Mouse (Mus musculus) layer of hippocampus, adult 11-12 months (tissue): ENCODE measurements around the gene Dydc2.

Source experiments
- DNase-seq: peaks from one replicate; pipeline ENCODE4 v3.0.0; 2022; ENCODE audit warnings: low spot score

Gene Dydc2

DNA sequence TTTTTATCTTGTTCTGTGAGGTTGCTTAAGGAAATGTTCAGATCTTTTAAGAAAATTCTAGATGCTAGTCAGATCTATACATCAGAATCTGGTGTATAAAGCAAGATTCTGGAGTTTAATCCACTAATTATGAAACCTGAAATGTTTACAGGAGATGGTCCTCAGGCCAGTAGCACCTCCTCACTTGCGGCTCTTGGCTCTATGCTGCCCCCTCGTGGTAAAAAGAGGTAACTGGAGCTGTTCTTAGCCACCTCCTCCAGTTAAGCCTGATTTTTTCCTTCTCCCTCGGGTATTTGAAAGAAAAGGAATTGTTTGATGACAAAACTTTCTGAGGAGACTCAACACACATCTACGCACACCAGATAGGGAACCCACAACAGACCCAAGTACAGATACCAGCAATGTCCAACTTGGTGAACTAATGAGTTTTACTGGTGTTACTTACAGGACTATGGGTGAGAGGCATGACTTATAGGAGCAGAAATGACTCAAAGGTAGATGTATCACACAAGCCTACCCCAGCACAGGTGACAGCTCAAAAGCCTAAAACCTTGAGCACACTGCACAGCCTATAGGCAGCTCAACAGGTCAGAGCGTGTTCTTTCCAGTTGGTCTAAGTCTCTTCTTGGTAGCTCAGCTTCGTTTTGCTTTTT, 33.7 kb downstream of the Dydc2 start:
- DNase-seq = peak; percentile 68

DNA sequence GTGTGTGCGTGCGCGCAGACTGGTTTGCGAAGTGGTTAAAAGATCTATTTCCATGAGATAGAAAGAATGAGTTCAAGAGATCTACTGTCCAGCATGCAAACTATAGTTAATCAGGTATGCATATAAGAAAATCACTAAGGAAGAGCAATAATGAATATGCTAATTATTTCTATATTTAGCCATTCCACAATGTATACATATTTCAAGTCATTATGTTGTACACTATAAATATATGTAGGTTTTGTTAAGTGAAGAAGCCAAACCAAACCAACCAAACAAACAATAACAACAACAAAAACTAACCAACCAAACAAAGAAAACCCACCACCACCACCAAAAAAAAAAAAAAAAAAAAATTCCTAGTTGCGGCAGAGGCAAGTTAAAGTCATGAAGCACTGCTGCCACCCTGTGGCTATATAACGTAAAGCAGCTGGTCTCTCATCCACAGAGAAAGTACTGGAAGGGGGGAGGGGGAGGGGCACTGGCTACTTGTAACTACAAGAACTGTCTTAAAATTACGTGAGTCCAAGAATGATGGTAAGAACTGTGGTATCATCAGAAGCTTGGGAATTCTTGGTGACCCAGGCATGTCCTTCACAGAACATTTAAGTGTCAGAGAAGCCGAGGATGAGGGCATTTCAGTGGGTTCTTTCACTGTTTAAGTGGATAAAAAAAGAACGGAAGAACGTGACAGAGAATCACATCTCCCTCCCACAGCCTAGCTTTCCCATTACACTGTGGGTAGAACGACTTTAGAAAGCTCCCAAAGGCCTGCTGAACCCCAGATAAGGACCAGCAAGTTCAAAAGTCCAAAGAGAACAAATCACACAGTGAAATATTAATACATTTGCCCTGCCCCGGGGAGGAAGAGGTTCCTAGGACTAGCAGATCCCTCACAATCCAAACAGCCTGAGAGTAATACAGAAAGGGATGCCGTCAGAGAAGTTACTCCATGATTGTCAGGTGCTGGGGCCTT, 35.6 kb downstream of the Dydc2 start:
- DNase-seq = peak; percentile 88

DNA sequence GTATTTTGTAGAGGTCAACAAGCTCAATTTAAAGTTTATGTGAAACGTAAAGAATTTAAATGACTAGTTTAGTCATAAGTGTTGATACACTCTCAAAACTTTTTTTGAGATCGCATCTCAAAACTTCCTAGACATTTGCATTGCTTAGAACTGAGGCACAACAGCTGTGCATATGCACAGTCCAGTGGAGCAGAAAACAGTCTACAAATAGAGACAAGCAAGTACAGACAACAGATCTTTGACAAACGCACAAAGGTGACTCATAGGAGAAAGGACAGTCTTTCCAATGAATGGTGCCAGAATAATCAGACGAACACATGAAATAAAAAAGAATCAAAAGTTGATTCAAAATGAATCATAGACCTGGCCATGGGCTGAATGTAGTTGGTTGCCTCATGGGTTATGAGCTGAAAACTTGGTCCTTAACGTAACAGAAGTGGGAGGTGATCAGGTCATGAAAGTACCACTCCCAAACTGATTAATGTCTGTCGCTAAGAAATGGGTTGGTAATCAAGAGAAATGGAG, 38.0 kb downstream of the Dydc2 start:
- DNase-seq = no peak

DNA sequence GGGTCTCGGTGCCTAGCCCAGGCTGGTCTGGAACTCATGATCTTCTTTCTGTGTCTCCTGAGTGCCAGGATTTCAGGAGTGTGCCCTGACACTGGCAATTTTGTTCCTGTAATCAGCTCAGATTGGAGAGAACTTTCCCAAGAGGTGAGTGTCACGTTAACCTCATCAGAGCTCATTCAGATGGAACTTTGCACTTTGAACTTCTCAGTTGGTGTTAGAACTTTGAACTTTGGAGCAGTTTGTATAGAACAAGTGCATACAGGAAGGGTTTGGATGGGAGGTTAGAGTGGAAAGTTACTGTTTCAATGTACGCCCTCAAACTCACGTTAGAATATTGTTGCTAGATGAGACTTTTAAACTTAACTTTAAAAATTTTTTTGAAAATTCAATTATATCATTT, 39.7 kb downstream of the Dydc2 start:
- DNase-seq = no peak

DNA sequence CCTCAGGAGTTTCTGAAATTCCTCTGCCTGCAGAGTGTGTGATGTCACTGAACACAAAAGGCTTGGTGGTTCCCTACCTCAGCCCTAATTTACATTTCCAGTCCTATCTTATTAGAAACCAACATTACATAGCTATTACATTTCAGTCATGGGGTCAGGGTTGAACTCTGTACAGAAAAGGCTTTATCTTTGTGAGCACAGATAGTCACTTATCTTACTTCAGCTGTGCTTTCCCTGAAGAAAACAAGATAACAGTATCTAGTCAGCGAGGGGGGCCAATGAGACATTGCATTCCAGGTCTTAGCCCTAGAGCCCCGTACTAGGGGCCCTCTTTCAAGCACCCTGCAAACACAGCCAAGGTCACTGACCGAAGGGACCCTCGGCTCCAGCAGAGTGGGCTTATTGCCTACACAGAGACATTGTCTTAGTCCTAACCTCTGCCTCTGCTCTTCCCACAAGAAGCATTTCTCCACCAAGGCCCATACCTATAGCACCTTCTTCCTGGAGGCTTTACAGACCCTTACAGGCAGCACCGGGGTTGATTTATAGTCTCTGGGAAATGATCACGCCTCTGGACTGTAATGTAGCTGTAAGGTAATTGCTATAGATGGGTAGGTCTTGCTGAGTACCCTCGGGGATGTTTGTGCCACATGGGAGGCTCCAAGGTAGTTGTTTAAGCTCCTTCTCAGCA, 43.3 kb downstream of the Dydc2 start:
- no peak for DNase-seq

DNA sequence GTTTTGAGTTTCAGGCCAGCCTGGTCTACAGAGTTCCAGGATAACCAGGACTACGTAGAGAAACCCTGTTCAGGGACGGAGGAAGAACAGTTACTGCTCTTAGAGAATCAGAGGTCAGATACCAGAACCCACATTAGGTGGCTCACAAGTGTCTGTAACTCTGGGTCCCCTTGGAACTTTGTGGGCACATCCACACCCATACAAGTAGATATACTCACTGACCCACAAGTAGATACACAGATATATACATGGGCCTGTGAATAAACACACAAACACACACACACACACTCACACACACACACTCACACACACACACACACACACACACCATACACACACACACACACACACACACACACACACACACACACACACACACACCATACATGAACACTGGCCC, 43.9 kb downstream of the Dydc2 start:
- no peak for DNase-seq

DNA sequence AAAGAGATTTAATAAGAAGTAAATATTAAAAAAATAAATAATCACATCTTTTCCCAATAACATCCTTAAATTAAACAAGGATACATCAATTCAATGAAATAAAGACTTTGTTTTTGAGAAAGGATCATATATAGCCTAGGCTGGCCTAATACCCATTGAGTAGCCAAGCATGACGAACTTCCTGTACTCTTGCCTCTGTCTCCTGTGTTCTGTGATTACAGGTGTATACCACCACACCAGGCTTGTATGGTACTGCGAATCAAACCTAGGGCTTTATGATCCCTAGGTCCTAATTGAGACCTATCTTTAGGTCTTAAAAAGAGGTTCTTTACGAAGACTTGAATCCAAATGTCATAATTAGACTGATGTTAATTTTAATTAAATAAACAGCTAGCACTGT, 47.8 kb downstream of the Dydc2 start:
- no peak for DNase-seq

DNA sequence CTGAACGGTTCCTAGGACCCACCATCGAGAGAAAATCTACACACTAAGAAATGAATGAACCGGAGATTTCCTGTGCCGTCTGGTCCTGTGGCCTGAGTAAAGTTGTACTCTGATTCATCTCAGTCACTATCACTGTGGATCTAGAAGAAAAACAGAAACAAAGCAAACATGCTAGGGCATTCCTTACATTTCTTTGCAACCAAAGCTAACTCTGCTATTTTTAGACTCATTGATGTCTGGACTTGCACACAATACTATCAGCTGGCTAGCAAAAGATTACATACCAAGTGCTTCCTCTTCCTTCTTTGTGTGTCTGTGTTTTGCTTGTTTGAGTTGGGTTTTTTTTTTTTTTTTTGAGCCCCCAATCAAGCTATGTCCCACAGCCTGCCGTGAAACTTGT, 51.5 kb downstream of the Dydc2 start:
- no peak for DNase-seq

DNA sequence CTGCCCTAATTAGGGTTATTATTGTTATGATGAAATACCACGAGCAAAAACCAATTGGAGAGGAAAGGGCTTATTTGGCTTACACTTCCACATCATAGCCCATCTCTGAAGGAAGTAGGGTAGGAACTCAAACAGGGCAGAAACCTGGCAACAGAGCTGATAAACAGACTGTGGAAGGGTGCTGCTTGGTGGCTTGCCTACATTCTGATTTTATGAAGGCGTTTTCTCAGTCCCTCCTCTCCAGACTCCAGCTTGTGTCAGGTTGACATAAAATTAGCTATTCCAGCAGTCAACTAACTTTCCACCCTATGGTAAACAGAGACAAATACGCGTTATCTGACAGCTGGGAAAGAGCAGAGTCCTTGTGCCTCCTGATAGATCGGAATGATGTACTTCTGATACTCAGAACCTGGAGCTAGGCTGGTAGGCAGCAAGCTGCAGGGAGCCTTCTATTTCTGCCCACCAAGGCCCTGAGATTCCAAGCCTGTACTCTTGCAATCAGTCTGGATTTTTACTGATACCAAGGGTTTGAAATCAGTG, 54.2 kb downstream of the Dydc2 start:
- no peak for DNase-seq

DNA sequence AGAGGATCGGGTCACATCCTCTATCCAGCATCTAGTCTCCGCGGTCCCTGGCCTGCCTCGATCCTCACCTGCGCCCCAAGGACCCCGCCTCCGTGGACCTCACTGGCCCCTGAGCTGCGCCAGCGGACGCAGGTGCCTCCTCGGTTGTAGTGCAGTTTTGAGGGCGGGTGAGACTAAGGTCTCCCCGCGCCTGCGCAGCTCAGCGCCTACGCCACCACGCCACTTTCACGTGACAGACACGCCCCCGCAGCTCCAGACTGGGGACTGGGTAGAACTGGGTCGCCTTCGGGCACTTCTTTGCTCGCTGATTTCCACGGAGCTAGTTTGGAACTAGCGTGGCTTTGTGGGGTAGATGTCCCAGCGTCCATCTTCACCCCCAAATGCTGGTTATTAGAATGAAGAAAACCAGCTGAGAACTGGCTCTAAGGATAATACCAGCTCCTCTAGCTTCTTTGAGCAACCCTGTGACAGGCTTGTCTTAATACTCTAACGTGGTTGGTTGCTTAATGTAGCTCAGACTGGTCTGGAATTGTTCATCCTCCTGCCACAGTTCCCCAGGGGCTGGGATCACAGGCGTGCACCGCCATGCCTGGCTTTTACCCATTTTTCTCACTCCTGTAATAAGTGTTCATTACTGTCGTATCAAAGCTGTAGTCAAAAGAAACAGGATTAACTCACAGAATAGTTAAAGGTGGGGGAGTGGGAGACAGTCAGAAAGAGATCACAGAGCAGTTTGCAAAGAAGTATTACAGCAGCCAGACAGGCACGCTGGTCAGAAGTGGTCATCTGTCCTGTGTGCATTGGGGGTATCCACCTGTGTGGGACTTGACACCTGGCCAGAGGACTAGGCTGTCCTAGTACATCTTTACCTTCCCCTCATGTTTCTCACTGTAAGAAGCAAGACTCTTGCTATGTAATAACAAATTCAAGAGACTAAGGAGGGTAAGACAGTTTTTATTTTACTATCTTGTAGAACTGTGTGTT, 55.1 kb downstream of the Dydc2 start, which contains the start of gene Fam213a:
Gene Fam213a, minus strand, starts transcription at position 159 of the 984 bp plus-strand sequence.
- peak; percentile 93 for DNase-seq

DNA sequence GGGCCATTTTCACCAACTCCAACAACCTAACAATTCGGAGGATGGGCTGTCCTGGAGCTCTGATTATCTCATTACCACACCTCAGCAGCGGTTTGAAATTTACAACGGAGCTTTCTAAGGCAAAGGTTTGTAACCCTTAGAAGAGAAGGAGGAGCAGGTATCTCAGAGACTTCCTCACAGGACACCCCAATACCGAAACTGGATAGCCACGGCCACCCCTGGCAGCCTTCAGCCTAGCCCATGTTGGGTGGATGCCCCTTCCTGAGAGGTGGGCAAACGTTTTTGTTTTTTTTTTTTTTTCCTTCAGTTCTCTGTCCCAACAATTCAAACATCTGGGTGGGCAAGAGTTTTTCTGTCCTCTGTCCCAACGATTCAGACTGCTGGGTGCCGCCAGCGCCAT, 55.9 kb downstream of the Dydc2 start:
- DNase-seq = no peak

DNA sequence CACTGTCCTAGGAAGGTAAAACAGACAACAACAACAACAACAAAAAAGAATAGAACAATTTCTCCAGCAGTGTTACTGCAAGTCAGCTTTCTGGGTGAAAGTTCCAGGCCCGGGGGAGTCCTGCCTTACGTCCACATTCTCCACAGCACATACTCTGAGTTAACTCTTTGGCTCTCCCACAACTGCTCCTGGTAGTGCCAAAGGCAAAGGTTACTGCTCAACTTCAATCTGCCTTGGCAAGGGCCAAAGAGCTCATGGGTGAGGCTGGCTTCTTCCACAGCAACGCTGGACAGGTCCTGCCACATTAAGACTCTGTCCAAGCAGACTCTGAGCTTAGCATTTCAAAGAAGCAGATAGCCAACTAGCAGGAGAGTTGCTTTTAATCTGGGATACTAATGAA, 57.1 kb downstream of the Dydc2 start:
- DNase-seq = no peak

DNA sequence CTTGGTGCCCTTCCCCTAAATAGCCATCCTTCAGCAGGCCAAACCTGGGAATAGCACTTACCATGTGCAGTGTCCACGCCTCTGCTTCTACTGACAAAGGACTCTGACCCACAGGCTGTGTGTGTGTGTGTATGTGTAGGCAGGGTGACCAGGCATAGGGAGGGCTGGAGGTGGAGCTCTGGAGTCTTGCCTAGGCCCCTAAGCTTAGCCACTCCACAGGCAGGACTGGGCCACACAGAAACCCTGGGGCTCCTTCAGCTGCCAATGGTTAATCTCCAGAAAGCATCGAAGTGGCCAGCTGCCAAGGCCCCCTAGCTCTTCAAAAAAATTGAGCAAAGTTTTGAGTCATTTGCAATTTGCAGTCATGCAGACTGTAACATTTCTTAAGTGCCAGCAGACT, 60.9 kb downstream of the Dydc2 start:
- DNase-seq = no peak

DNA sequence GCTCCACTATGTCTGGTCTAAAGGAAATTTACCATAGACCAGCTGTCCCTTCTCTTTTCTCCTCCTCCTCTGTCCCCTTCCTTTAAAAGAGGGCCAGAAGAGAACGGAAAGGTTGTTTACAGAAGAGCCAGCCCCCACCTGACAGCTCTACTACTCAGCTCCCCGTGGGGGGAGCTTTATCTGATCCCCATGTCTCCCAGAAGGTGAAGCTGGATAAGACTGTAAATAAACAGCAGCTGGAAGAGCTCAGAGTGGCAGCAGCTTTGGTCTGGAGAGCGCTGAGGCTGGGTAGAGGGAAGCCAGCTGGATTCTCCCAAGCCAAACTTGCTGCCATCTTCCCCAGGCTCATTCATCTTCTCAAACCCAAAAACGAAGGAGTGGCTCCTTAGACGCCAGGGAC, 61.4 kb downstream of the Dydc2 start:
- no peak for DNase-seq

DNA sequence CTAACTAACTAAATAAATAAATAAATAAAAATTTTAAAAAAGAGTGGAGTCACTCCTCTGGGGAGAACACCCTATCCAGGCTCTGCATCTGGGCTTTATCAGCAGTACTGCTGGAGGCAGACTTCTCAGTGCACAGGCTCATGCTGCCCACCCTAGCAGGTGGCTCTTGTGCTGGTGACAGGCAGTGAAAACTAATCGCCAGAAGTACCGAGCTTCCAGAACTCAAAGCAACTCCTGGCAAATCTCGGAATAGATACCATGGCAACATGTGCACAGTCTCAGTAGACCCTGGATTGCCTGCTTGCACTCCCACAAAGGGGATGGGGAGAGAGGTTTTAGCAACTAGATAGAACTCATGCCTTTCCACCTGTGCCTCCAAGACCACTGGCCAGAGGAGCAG, 62.1 kb downstream of the Dydc2 start:
- peak; percentile 49 for DNase-seq

DNA sequence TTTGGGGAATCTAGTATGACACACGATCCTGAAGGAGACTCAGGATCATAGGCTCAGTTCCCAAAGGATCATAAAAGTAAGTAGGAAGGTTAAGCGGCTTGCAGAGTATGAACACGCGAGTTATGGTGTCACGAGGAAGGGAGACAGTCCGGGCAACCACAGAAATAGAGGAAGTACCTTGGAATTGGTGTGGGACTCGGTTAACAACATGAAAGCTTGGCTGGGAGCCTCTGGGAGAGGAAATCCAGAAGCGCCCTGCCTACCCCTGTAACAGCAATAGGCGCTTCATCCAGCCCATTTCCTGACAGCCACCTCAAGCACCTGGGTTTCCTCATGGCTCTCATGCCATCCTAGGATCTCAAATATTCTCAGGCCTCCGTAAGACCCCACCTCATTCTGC, 62.7 kb downstream of the Dydc2 start:
- no peak for DNase-seq

DNA sequence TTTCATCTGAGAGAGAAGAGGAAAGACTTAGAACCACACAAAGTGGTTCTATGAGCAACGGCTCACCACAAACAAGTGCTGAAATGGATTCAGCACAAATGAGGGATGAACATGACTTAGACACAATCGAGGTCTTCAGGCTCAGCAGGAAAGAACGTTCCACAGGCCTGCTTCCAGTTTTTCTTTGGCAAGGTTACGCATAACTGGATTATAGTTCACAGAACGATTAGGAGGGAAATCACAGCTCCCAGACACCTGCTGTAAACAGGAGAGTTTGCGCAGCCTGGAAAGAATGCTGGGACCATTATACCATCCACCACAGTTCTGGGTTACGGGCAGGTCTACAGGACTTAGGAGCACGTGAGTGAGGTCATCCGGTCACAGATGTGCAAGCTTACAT, 63.3 kb downstream of the Dydc2 start:
- DNase-seq = no peak

DNA sequence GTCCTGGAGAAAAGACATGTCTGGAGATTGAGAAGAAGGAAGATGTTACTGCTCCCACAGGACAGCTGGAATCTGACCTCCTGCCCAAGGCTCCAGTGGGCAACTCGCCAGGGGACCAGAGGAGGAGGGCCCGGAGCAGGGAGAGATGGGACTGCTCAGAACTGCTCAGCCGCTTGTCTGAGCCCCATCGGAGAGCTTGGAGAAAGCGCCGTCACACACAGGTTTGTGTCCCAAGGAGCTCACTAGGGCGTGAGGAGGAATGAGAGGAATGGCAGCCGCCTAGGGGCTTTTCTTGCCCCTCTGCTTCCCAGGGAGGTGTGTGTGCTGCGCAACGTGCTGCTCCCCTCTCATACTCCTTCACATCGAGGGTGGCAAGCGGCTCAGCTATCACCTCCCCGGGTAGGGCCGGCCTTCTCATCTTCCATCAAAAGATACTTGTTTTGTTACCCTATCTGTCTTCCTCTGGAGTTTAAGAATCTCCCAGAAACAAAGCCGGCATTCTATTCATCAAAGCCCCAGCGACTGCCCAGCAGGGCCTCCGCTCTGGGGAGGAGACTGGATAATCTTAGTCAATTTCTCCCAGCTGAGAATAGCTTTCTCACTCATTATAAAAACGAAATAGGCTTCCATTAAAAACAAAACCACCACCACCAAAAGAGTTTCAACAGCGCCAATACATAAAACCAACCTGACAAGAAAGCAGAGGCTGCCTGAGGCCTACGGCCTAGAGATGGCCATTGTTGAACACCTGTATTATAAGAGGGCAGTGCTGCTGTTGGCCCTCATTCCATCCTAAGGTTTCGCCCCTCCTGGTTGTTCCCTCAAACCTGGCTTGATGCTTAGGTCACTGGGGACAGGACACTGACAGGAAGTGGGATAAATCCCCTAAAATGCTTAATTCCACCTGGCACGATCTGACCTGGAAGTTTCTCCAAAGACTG, 64.5 kb downstream of the Dydc2 start:
- DNase-seq = no peak

DNA sequence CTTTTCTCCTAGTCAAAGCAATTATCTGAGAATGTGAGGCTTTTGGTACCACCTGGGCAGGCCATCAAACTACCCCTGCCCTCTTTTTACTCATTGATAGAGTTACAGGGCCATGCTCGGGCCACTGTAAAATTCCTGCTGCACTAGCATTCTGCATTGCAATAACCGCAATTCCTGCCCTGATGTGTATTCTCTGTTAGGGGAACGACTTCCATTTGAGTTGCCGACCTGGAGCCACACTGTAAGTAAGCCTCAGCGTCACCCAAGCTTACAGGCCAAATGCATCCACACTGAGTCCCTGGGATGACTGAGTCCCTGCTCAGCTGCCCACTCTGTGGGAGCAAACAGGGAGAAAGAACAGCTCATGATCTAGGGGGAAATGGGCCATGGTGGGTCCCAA, 67.4 kb downstream of the Dydc2 start:
- no peak for DNase-seq

DNA sequence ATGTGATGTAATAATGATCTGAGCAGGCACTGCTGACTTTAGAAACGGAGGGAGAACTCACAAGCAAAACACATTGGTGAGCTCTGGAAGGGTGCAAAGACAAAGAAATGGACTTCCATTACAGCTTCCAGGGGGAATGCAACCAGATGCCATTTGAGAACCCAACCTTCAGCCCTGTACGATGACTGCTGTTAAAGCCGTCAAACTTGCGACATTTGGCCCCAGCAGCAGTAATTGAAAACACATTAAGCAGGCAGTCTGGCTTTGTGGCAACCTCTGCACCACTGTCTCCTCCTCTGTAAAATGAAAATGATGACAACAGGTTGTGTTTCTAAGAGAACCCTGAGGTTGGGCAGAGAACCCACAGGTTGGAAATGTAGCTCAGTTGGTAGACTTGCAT, 68.2 kb downstream of the Dydc2 start:
- no peak for DNase-seq
